Mouse (Mus musculus) 416B (cell line): ENCODE data around the gene Ssxb10.
A peak's percentile ranks its signal among the peaks of the same experiment; 100 is the strongest.
"Not testable (repeated sequence)": the region's sequence is repeated elsewhere in the genome, so short reads cannot be mapped to it uniquely, and the experiment has no call there.

ENCODE experiments used
- DNase-seq: peaks from one replicate; pipeline ENCODE4 v3.0.0; 2011; ENCODE audit warnings: low read depth

The Ssxb10 gene

DNA sequence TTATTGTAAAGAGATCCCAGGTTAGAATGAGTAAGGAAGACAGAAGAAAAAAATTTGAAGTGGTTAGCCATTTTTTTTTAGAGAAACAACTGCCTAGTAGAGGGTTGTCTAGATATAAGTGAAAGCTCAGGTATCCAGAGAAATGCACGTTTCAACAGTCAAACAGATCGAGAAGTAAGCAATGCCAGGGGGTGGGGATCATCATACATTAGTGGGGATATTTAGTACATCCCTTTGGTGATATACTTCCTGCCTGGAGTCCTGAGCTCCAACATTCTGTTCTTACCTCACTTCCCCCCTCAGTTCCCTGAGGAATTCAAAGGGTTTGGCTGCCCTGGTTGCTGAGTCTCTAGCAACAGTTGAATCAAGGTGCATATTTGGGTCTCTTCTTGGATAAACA lies at the start of gene Ssxb10:
Gene Ssxb10 (plus strand): TSS at position 301 of the 400 bp plus-strand sequence.
- DNase-seq = no peak

- DNase-seq = no peak
Observed at GRCm38 (mm10) chrX:8288621-8289020, 38.6 kb upstream of the Ssxb10 start.

GRCm38 (mm10) chrX:8309302-8309701 lies 17.9 kb upstream of the Ssxb10 start:
- DNase-seq = no peak

- DNase-seq = peak; percentile 68
Observed at GRCm38 (mm10) chrX:8314905-8315304, 12.3 kb upstream of the Ssxb10 start.

DNA sequence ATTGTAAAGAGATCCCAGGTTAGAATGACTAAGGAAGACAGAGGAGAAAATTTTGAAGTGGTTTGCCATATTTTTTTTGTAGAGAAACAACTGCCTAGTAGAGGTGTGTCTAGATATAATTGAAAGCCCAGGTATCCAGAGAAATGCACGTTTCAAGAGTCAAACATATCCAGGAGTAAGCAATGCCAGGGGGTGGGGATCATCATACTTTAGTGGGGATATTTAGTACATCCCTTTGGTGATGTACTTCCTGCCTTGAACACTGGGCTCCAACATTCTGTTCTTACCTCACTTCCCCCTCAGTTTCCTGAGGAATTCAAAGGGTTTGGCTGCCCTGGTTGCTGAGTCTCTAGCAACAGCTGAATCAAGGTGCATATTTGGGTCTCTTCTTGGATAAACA lies 39.5 kb downstream of the Ssxb10 start, which contains the start of gene Ssxb9:
Gene Ssxb9 (plus strand): TSS at position 301 of the 400 bp plus-strand sequence.
- DNase-seq = not testable (repeated sequence)
